Mouse (Mus musculus): ENCODE measurements around the gene Slc1a3.

- TF ChIP-seq CTCF (IDR thresholded peaks at IDR 0.05) (no peak), POLR2A (IDR thresholded peaks at IDR 0.05; ENCODE audit: insufficient read depth, low read depth, low read length) (no peak)
Measured at GRCm38 (mm10) chr15:8697500-8697899, 13.1 kb downstream of the Slc1a3 start.

All from heart, adult 2 months (tissue).